Mouse (Mus musculus) liver, adult 2 months (tissue): Measurements from ENCODE around the gene Pnmt. TPM values are rescaled to one million over a fixed set of nuclear protein-coding genes. Genes with fewer than 3 reads are reported as not detected.
A peak's percentile ranks its signal among the peaks of the same experiment; 100 is the strongest.

ENCODE experiments used
- DNase-seq: peaks from one replicate; pipeline ENCODE4 v3.0.0-alpha.2; 2011; ENCODE audit warnings: low read depth, low spot score; ENCODE audit errors: extremely low read depth
- H3K27ac ChIP-seq: fragments of 200-500 bp; replicated peaks from 2 replicates; pipeline ENCODE4 v1.5.1; 2012; ENCODE audit warnings: low read depth, mild to moderate bottlenecking, control low read depth, inconsistent platforms, low read length; ENCODE audit not compliant: insufficient read depth
- H3K27me3 ChIP-seq: fragments of 200-500 bp; 2 replicates; pipeline ENCODE4 v1.6.1; 2012; ENCODE audit warnings: mild to moderate bottlenecking, moderate library complexity, low read length, inconsistent platforms; ENCODE audit not compliant: control insufficient read depth, insufficient read depth
- H3K36me3 ChIP-seq: fragments of 200-500 bp; 2 replicates; pipeline ENCODE4 v1.6.1; 2012; ENCODE audit warnings: low read length, inconsistent platforms; ENCODE audit not compliant: control insufficient read depth, insufficient read depth
- H3K4me1 ChIP-seq: fragments of 200-500 bp; 2 replicates; pipeline ENCODE4 v1.6.1; 2011; ENCODE audit warnings: low read length; ENCODE audit not compliant: control insufficient read depth, insufficient read depth
- H3K4me3 ChIP-seq: fragments of 200-500 bp; 2 replicates; pipeline ENCODE4 v1.5.1; 2011; ENCODE audit warnings: low read depth, mild to moderate bottlenecking, control low read depth, low read length, moderate library complexity; ENCODE audit not compliant: insufficient read depth
- H3K79me2 ChIP-seq: fragments of 200-500 bp; 2 replicates; pipeline ENCODE4 v1.6.1; 2012; ENCODE audit warnings: inconsistent platforms, mild to moderate bottlenecking, low read length, moderate library complexity; ENCODE audit not compliant: control insufficient read depth, insufficient read depth
- H3K9ac ChIP-seq: fragments of 200-500 bp; 2 replicates; pipeline ENCODE4 v1.6.1; 2012; ENCODE audit warnings: low read depth, mild to moderate bottlenecking, control low read depth, inconsistent platforms, low read length
- CTCF ChIP-seq: fragments of 200-500 bp; IDR thresholded peaks from 2 replicates; pipeline ENCODE4 v1.5.1; 2011; ENCODE audit warnings: low read depth, low read length, control low read depth
- POLR2A ChIP-seq: fragments of 200-500 bp; IDR thresholded peaks from 2 replicates; pipeline ENCODE4 v1.6.1; 2011; ENCODE audit warnings: low read length, control low read depth; ENCODE audit not compliant: insufficient read depth; ENCODE audit errors: extremely low read depth
- WGBS: fragments of 180-500 bp; shearing (Covaris S2); methylation state at CpG from one replicate; pipeline ENCODE4 v1.1.7; 2018; 5-methylcytosine and 5-hydroxymethylcytosine counted together
- polyA plus RNA-seq: library from polyadenylated mRNA; depleted of rRNA; stranded (reverse); fragments of >200 nt; gene quantifications from 2 replicates; pipeline ENCODE4 v1.2.3, GENCODE M21; 2012; rRNA removed
- total RNA-seq: library from RNA; depleted of rRNA; stranded (reverse); fragments of >200 nt; gene quantifications from 2 replicates; pipeline ENCODE4 v1.2.3, GENCODE M21; 2014; rRNA removed

Gene Pnmt
- total RNA-seq (1.7 TPM in 1 of 2 replicates, not detected in the other), polyA plus RNA-seq (not detected in 2 replicates)

- Histone ChIP-seq H3K4me1 (no peaks in the 10 kb centered on the region; the same call in 1 of the 2 replicates), H3K4me3 (no peak within 1 kb of the TSS), H3K79me2 (no peaks in the 10 kb centered on the region), H3K36me3 (no peaks in the 10 kb centered on the region), H3K27ac (no peak within 1 kb of the TSS), H3K27me3 (0 out of 2 replicates have a peak, but pooled peaks cover 4% of the 10 kb centered on the region), H3K9ac (no peak within 1 kb of the TSS)
- no peak for DNase-seq
- 57% methylated on average over 25 of the region's 25 CpGs for WGBS
- no peak for TF ChIP-seq CTCF
- TF ChIP-seq POLR2A, result no peak
Observed at GRCm38 (mm10) chr11:98385638-98386585, at the start of gene Pnmt. Gene Pnmt, plus strand, starts transcription at chr11:98386450.

GRCm38 (mm10) chr11:98338507-98338961 is 47.7 kb upstream of the Pnmt start:
- H3K9ac ChIP-seq, result peak overlapping the region; percentile 83
- H3K4me3 ChIP-seq, result peak overlapping the region; percentile 65
- H3K27ac ChIP-seq, result no peak overlapping the region
- H3K36me3 ChIP-seq, result no peaks in the 10 kb centered on the region
- H3K4me1 ChIP-seq, result peaks cover 5% of the 10 kb centered on the region
- under 1% methylated on average over 56 of the region's 57 CpGs for WGBS
- DNase-seq, result no peak
- peaks cover 28% of the 10 kb centered on the region for H3K27me3 ChIP-seq
- TF ChIP-seq POLR2A (no peak), CTCF (no peak)
- H3K79me2 ChIP-seq, result no peaks in the 10 kb centered on the region

- H3K79me2 ChIP-seq, result no peaks in the 10 kb centered on the region
- H3K4me1 ChIP-seq, result peaks cover 5% of the 10 kb centered on the region
- H3K4me3 ChIP-seq, result peak overlapping the region; percentile 65; the same call in 1 of the 2 replicates
- 1% methylated on average over 19 of the region's 19 CpGs for WGBS
- DNase-seq, result no peak
- no peaks in the 10 kb centered on the region for H3K36me3 ChIP-seq
- TF ChIP-seq CTCF, result no peak
- no peak for TF ChIP-seq POLR2A
- no peak overlapping the region for H3K27ac ChIP-seq
- peaks cover 24% of the 10 kb centered on the region for H3K27me3 ChIP-seq
- H3K9ac ChIP-seq, result no peak overlapping the region; the same call in 1 of the 2 replicates
Observed at GRCm38 (mm10) chr11:98339071-98339501, 47.2 kb upstream of the Pnmt start.

DNA sequence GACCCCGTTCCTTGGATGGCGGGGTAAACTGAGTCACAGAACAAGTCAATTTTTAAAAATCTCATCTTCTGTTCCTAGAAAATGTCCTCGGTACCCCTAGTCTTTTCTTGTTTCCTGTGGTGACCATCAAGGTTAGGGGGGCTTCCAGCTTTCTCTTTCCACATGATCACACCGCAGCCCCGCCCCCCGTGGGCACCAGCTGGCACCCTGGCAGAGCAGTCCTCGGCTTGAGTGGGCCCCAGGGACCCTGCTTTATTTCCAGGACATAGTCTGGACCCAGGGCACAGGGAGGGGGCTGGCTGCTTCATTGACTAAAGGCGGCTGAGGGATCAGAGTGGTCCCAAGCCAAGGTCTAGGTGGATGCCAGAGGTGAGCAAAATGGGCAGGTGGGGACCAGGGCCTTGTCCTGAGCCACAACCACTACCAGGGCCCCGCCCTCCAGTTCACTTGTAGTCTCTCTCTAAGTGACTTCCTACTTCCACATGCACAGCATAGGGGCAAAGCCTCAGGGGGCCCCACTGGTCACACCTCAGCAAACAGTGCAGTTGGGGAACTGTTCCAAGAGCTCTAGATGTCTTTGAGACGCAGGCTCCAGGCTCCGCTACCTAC is 46.5 kb upstream of the Pnmt start:
- Histone ChIP-seq H3K79me2 (no peaks in the 10 kb centered on the region), H3K9ac (no peak overlapping the region), H3K27me3 (peaks cover 17% of the 10 kb centered on the region; the same call in 1 of the 2 replicates), H3K27ac (no peak overlapping the region), H3K4me3 (no peak overlapping the region), H3K4me1 (peaks cover 2% of the 10 kb centered on the region), H3K36me3 (no peaks in the 10 kb centered on the region)
- no peak for DNase-seq
- WGBS, result 31% methylated on average over 11 of the region's 11 CpGs
- TF ChIP-seq CTCF, result no peak
- no peak for TF ChIP-seq POLR2A

- no peak for DNase-seq
- 27% methylated on average over 4 of the region's 4 CpGs for WGBS
- H3K4me3 ChIP-seq, result no peak overlapping the region
- H3K27me3 ChIP-seq, result peaks cover 10% of the 10 kb centered on the region; the same call in 1 of the 2 replicates
- no peak overlapping the region for H3K9ac ChIP-seq
- no peak for TF ChIP-seq CTCF
- TF ChIP-seq POLR2A, result no peak
- no peak overlapping the region for H3K27ac ChIP-seq
- no peaks in the 10 kb centered on the region; the same call in none of the 2 replicates for H3K4me1 ChIP-seq
- H3K79me2 ChIP-seq, result no peaks in the 10 kb centered on the region
- no peaks in the 10 kb centered on the region for H3K36me3 ChIP-seq
Observed at GRCm38 (mm10) chr11:98340597-98340996, 45.7 kb upstream of the Pnmt start.
